Mouse (Mus musculus) C2C12 (cell line): Measurements from ENCODE around the gene Mob1b.

Source experiments
- CTCF ChIP-seq: IDR thresholded peaks from one replicate; pipeline ENCODE4 v1.5.1; 2011; ENCODE audit not compliant: control insufficient read depth, insufficient read depth, insufficient read length
- MAX ChIP-seq: IDR thresholded peaks from one replicate; pipeline ENCODE4 v1.6.1; 2011; ENCODE audit warnings: mild to moderate bottlenecking, control low read depth
- MYOG ChIP-seq: IDR thresholded peaks from one replicate; pipeline ENCODE4 v1.6.1; 2011; ENCODE audit not compliant: control insufficient read depth, insufficient read length; ENCODE audit errors: extremely low read depth

DNA sequence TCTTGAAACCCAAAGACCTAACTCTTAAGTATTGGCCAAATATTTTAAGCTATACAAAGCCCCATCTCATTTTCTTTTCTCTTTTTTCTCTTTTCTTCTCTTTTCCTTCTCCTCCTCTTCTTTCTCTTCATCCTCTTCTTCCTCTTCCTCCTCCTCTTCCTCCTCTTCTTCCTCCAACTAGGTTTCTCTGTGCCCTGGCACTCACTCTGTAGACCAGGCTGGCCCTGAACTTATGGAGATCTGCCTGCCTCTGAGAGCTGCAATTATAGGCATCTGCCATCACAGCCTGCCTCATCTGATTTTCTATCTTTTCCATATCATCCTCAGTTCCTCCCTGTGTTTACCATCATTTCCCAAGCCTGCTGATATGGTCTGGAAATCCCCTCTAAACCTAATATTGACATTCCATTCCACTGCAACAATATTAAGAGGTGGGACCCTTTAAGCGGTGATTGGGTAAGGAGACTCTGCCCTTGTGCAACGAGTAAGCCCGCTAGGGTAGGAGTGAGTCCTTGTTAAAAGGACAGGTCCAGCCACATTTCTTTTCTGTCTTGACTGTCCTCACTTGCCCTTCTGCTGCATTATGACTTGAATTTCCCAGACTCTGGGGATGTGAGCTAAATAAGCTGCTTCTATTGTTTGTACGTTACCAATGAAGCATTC, 21.3 kb upstream of the Mob1b start:
- TF ChIP-seq MYOG: no peak
- no peak for TF ChIP-seq CTCF
- TF ChIP-seq MAX: no peak
